Mouse (Mus musculus) fibroblast of lung, adult 2 months (primary cell): Measurements from ENCODE around the gene Tmem59l.

ENCODE experiments used
- DNase-seq: peaks from one replicate; pipeline ENCODE4 v3.0.0-alpha.2; 2011; ENCODE audit warnings: low read depth

The Tmem59l gene

DNA sequence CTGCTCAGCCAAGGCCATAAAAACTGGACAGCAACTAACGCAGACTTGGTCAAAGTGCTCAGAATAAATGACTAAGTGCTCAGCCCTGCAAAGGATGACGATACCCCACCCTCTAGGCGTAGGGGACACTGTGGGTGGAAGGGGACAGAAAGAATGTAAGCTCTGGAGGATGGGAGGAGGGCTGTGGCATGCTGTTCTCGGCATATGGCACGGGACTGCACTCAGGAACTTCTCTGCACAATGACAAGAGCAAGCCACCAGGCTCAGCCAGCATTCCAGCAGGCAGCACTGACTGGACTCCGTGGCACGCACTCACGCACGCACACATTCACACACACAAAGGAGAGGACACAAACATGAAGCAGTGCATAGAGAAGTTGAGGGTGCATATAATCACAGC lies 26.6 kb downstream of the Tmem59l start:
- no peak for DNase-seq

DNA sequence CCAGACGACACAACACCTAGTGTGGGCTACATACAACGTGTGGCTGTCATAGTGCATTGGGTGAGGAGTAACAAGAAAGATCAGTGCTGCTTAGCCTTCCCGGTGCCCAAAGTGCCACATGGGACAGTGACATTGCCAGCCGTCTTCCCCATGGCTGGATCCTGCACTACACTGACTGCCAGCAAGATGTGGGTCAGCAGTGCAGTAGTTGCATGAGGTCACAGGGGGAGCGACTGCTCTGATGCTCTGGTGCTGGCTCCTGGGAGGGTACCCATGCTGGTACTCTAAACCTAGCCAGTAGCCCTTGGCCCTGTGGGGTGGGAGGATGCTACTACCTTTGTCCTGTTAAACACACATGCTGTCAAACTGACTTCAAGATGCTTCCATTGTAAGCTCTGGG lies 27.0 kb downstream of the Tmem59l start:
- DNase-seq = no peak

DNA sequence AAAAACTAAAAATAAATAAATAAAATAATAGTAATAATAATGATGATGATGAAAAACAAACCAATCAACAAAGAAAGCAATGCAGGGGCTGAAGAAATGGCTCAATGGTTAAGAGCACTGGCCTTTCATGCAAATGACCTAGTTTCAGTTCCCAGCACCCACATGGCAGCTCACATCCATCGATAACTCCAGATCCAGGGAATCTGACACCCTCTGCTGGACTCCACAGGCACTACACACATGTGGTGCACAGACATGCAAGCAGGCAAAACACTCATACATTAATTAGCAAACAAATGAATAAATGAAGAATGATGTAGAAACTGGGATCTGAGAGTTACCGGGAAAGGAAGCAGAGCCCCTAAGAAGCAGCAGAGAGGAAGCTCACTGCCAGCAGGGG lies 27.5 kb downstream of the Tmem59l start:
- no peak for DNase-seq

DNA sequence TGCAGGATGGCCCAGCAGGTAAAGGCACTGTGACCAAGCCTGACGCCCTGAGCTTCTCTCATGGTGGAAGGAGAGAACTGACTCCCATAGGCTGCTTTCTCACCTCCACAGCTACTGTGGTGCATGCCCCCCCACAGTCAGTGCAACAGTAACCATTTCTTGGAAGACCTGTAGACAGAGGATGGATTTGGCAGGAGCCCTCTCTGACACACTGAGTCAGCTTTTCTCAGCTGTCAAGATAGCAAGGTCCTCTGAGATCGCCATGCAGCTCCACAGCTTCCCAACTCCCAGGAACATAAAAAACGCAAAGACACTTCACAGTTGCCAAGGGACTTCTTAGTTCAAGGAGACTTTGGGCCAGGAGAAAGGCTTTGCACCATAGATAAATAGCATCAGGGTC lies 28.7 kb downstream of the Tmem59l start:
- DNase-seq = no peak

DNA sequence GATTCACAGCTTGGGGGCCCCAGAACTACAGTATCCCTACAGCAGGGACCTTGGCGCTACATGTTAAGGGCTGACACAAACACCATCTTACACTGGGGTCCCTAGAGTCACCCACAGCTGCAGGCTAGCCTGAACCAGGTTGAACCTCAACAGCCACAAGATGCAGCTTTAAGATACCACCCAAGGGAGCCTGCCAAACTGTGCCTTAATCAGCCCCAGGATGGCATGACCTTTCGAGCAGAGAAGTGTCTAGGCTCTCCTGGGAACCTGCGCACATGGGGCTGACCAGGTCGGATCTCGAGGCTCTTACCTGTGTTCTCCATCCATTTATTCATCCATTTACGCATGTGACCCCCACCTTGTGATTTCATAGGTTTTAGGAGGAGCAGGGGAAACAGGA lies 29.3 kb downstream of the Tmem59l start:
- no peak for DNase-seq

DNA sequence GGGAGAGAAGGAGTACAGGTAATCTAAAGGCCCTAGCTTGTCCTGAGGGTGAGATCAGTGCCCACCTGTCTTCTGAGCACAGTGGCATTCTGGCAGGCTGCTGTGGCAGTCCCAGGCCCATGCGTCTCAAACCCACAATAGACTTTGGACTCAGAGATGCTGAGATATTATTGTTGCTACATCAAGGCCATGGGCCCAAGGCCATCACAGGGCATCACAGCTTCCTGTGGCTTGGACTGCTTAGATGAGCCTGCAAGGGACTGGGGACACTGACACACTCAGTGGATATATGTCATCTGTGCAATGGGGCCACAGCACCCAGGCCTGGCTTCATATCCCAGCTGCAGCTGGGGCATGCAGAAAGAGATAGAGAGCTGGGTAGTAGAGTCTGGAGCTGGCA lies 30.2 kb downstream of the Tmem59l start:
- no peak for DNase-seq

DNA sequence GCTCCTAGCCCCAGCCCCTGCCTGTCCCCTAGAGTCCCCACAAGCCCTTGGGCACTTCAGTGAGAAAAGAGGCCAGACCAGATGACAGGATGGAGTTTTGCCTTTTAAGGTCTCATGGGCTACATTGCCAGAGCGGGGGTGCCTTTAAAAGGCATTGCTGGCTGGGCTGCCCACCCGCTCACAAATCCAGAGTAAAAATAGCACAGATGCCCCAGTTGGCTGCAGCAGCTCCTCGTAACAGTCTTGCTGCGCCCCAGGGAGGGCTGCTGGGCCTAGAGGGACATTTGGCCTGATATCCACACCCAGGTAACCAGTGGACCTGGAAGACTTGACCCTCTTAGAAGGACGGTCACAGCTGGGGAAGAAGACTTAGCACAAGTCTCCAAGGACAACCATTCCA lies 33.3 kb downstream of the Tmem59l start:
- DNase-seq = no peak

DNA sequence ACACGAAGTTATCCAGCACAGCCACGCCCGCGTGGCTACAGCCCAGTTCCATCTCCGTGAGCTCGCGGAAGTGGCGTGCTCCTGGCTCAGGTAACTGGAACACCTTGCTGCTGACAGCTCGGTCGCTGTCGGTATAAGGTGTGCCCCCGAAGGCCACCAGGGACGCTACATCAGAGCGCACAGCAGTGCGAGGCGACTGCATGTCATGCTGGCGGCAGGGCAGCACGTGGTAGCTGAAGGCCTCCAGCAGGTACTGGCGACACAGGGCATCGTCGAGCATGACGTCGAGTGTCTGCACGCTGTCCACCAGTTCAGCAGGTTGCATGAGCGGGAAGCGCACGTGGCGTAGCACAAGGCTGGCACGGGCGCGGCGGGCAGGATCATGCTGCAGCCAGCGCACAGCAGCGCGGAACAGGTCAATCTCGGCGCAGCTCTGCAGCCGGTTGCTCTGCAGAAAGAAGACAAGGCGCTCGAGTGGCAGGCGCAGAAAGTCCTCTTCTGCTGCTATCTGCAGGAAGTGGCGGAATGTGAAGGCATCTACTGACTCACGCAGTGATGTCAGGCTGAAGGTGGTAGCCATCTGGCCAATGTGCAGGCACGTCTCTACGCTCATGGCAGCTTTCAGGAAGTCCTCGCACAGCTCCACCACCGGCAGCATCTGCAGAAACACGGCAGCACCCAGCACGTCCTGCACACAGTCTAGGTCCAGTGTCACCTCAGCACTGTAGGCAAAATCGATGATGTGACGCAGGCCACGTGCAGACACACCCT lies 34.8 kb downstream of the Tmem59l start:
- DNase-seq = no peak

DNA sequence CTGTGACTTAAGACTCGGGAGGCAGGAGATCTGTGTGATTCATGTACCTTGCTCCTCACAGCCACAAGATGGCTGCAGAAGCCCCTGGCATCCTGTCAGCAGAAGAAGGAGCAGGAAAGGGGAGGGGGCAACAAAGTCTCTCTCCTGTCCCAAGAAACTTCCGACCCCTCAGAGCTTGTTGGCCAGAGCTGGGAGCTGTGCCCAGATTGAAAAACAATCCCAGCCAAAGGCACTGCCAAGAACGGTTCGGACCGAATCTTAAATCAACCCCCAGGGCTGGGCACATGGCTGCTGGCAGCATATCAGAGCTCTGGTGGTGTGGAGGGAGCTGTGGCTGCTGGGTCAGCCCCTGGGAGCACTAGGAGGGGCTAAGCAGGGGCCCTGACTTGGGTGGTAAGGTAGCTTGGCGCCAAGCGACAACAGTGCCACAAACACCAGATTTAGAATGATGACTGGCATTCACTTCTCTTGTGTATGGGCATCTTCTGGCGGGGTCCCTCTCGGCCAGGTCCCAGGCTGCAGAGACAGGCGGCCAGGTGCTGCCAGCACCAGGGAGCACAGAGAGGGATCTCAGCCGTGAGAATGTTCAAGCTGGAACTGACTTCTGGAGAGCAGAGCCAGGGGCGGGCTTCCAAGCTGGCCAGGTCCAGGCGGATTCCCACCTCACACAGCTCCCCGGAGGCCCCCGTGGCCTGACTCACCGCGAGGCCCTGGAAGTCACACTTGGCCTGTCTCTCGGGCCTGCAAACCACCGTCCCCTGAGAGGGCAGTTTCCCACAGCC lies 39.3 kb downstream of the Tmem59l start:
- DNase-seq = peak; percentile 93

DNA sequence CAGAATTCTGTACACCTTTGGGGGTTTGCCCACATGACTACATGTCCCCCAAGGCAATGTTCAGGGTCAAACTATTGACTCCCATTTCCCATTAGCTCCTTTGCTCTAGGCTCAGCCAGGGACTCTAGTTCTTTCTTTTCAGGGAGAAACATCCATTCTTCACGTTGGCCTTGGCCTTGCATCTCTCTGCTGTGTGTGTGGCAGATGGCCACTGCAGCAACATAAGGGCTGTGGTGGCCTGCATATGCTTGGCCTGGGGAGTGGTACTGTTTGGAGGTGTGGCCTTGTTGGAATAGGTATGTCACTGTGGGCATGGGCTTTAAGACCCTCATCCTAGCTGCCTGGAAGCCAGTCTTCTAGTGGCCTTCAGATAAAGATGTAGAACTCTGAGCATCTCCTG lies 41.2 kb downstream of the Tmem59l start:
- no peak for DNase-seq

DNA sequence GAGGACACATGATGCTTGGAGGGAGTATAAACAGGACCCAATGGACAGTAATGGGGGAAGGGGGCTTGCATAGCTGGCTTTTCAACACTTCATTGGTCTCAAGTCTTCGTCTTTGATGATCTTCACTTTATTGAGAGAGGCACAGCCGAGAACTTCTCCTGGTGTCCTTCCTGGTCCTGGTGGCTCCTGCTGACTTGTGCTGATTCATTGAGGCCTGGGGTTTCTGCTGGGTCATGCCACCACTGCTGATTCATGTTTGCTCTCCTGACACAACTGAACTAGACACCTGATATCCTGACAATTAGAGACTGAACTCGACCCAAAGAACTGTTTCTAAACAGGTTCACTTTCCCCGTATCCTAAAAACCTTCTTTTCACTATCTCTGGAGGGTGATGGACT lies 43.8 kb downstream of the Tmem59l start:
- DNase-seq = no peak

DNA sequence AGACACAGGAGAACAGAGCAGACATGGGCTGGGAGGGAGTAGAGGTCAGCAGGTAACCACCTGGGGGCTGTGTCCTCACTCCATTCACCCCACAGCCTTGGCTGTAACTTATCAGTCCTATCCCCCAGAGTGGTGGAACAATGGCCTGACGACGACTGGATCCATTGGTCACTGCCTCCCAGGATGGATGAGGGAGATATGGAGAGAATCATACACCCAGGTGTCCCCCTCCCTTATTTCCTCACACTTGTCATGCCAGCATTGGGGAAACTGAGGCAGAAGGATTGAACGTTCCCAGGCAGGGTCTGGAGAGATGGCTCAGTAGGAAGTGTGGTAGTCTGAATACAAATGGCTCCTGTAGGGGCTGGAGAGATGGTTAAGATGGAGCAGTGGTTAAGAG lies 45.6 kb downstream of the Tmem59l start:
- no peak for DNase-seq

DNA sequence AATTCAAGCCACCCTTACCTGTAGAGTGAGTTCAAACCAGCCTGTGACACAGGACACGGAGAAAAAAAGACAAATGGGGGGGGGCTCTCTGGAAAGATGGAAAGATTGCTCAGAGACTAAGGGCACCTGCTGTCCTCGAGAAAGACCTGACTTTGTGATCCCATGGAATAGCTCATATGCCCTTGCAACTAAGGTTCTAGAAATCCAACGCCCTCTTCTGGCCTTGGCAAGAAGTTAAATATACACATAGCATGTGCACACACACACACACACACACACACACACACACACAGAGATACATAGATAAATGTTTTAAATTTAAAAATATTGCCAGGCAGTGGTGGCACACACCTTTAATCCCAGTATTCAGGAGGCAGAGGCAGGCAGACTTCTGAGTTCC lies 46.9 kb downstream of the Tmem59l start:
- no peak for DNase-seq

DNA sequence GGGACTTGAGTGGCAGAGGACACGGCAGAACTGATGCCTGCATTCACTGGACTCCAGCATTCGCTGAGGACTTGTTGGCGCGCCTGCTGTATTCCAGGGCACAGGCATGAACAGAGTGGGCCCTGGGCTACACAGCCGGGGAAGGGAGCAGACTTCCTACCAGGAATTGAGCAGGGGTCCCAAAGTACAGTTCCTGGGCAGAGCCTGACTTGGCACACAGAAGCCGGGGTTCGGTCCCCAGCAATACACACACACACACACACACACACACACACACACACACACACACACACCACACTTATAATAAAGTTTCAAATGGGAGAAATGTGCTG lies 47.3 kb downstream of the Tmem59l start:
- DNase-seq = no peak

DNA sequence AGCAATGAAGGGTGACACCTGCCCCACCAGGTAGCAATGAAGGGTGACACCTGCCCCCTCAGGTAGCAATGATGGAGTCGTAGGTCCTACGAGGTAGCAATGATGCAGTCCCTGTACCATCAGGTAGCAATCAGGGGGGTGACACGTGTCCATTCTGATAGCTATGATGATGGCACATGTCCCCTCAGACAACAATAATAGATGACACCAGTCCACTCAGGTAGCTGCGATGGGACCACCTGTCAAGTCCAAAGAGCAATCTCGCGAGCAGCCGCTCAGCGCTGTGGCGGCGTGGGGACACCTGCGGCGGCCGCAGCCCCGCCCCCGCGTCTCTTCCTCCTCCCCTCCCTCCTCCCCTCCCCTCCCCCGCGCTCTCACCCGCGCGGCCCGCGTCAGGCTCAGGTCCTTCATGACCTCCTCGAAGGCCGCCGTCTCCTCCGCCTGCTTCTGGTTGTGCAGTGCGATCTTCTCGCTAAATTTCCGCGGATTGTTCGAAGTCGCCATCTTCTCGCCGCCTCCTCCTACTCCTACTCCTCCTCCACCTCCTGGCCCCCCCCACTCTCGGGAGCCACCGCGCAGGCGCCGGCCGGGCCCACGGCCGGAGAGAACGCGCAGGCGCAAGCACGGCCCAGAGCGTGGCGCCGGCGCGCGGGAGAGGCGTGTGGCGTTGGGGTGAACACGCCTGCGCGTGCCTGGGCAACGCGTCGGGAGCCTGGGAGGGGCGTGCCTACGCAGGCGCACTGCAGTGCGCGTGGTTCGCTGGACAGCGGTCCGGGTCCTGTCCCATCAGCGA lies 47.9 kb downstream of the Tmem59l start, which contains the start of gene Crtc1:
TSS of gene Crtc1 (minus strand) at position 525 of the 793 bp plus-strand sequence.
- peak; percentile 91 for DNase-seq

DNA sequence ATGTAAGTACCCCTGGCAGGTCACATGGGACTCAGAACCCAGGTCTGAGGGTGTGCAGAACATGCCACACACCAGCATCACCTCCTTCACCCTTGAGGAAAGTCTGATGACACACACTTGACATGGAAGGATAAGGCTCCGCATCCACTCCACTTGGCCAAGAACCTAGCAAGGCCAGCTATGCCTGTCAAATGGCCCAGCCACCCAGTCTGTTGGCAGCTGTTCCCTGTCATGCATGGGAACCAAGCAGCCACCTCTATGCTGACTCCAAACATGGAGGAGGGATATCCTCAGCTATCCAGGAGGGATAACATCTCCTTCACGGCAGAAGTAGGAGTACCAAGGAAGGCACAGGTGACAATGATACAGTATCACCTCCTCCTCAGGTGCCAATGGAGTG lies 48.7 kb downstream of the Tmem59l start:
- no peak for DNase-seq

DNA sequence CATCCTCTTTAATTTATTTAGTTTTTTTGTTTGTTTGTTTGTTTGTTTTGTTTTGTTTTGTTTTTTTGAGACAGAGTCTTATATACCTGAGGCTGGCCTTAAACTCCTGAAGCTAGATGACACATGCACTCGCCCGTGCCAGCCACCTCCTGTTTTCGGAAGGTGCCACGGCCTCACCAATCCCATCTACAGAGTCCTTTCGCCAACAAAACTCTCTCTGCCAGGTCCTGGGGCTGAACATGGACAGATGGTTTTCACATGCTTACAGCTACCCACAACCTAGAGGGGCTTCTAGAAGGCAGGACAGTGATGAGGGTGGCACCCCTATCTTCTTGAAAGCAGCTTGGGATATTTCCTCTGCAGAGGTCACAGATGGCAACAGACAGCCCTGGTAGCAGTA lies 52.0 kb downstream of the Tmem59l start:
- DNase-seq = no peak
